Mouse (Mus musculus) CH12.LX (cell line): ENCODE measurements at regions not wholly inside any gene's neighbourhood (a gene's known extent, or its start where the extent isn't known, plus 50 kb on each side); places are given as distances from the start of the nearest gene placed in this dataset.

ENCODE experiments used
- DNase-seq: peaks from one replicate; pipeline ENCODE4 v3.0.0-alpha.2; 2013; ENCODE audit errors: extremely low read depth
- H3K27ac ChIP-seq: 2 replicates; pipeline ENCODE4 v1.5.1; 2012; ENCODE audit warnings: low read depth, mild to moderate bottlenecking, control low read depth, moderate library complexity; ENCODE audit not compliant: insufficient read depth
- H3K27me3 ChIP-seq: replicated peaks from 2 replicates; pipeline ENCODE3; 2012; ENCODE audit warnings: inconsistent platforms
- H3K36me3 ChIP-seq, 2 experiments: replicated peaks in 1 of 2; 2 replicates each; pipeline versions ENCODE3 to v1.6.1; 2012; ENCODE audit warnings: inconsistent platforms in 1 of 2, low read length in 1 of 2, mild to moderate bottlenecking in 1 of 2, mixed read lengths in 1 of 2, moderate library complexity in 1 of 2; ENCODE audit not compliant: control insufficient read depth in 1 of 2, insufficient read depth in 1 of 2
- H3K4me1 ChIP-seq, 2 experiments: 2 replicates each; pipeline ENCODE4 v1.6.1; 2012; ENCODE audit warnings: inconsistent platforms in 1 of 2, moderate library complexity in 1 of 2; ENCODE audit not compliant: insufficient read depth in 2 of 2, control insufficient read depth in 1 of 2
- H3K4me2 ChIP-seq: 2 replicates; pipeline ENCODE4 v1.6.1; 2012; ENCODE audit warnings: low read depth, mild to moderate bottlenecking, control low read depth; ENCODE audit not compliant: poor library complexity, insufficient read depth, severe bottlenecking
- H3K4me3 ChIP-seq, 3 experiments: fragments of 150-350 bp in 1 of 3; sonication (generic) in 1 of 3; replicated peaks in 1 of 3; 2 replicates each; pipeline versions ENCODE3 to v1.5.1; 2011 to 2012; ENCODE audit warnings: low read depth in 2 of 3, low read length in 2 of 3, mild to moderate bottlenecking in 2 of 3, moderate library complexity in 2 of 3, control low read depth in 1 of 3, improper control_type of control experiment in 1 of 3, inconsistent platforms in 1 of 3, mixed read lengths in 1 of 3; ENCODE audit not compliant: poor library complexity in 1 of 3
- H3K79me2 ChIP-seq: replicated peaks from 2 replicates; pipeline ENCODE4 v1.6.1; 2012; ENCODE audit warnings: mild to moderate bottlenecking, moderate library complexity; ENCODE audit not compliant: control insufficient read depth, poor library complexity, insufficient read depth, severe bottlenecking; ENCODE audit errors: extremely low read depth
- H3K9ac ChIP-seq: 2 replicates; pipeline ENCODE4 v1.6.1; 2012; ENCODE audit warnings: low read depth, mild to moderate bottlenecking, control low read depth, moderate library complexity; ENCODE audit not compliant: insufficient read depth
- H3K9me3 ChIP-seq: replicated peaks from 2 replicates; pipeline ENCODE3; 2012; ENCODE audit warnings: low read length, inconsistent platforms, mixed read lengths
- EP300 ChIP-seq: IDR thresholded peaks from 2 replicates; pipeline ENCODE4 v1.6.1; 2011; ENCODE audit warnings: low read length, improper control_type of control experiment
- ETS1 ChIP-seq: conservative IDR thresholded peaks from 2 replicates; pipeline ENCODE4 v1.6.1; 2012; ENCODE audit warnings: low read depth, mild to moderate bottlenecking, inconsistent platforms, low read length, improper control_type of control experiment, moderate library complexity
- GABPA ChIP-seq: IDR thresholded peaks from 2 replicates; pipeline ENCODE4 v1.6.1; 2012; ENCODE audit warnings: low read depth, low read length, improper control_type of control experiment, inconsistent platforms; ENCODE audit not compliant: insufficient replicate concordance
- JUN ChIP-seq: IDR thresholded peaks from 2 replicates; pipeline ENCODE4 v1.6.1; 2011; ENCODE audit warnings: low read depth, mild to moderate bottlenecking, low read length, improper control_type of control experiment, moderate library complexity; ENCODE audit not compliant: insufficient read depth
- JUND ChIP-seq: conservative IDR thresholded peaks from 2 replicates; pipeline ENCODE4 v1.6.1; 2011; ENCODE audit warnings: low read depth, low read length, improper control_type of control experiment
- MAFK ChIP-seq: IDR thresholded peaks from 2 replicates; pipeline ENCODE4 v1.6.1; 2011; ENCODE audit warnings: low read length, improper control_type of control experiment; ENCODE audit not compliant: insufficient replicate concordance
- MAX ChIP-seq: IDR thresholded peaks from 2 replicates; pipeline ENCODE4 v1.6.1; 2011; ENCODE audit warnings: low read length, improper control_type of control experiment
- MAZ ChIP-seq: IDR thresholded peaks from 2 replicates; pipeline ENCODE4 v1.6.1; 2012; ENCODE audit warnings: low read depth, mild to moderate bottlenecking, inconsistent platforms, low read length, improper control_type of control experiment, moderate library complexity
- MEF2A ChIP-seq: IDR thresholded peaks from 2 replicates; pipeline ENCODE4 v1.6.1; 2014; ENCODE audit warnings: low read depth, mild to moderate bottlenecking, inconsistent platforms, low read length, improper control_type of control experiment, borderline replicate concordance
- NRF1 ChIP-seq: IDR thresholded peaks from 2 replicates; pipeline ENCODE4 v1.6.1; 2014; ENCODE audit warnings: low read depth, mild to moderate bottlenecking, inconsistent platforms, low read length, improper control_type of control experiment, moderate library complexity
- PAX5 ChIP-seq: IDR thresholded peaks from 2 replicates; pipeline ENCODE4 v1.6.1; 2012; ENCODE audit warnings: low read length, inconsistent platforms, mixed read lengths
- POLR2AphosphoS2 ChIP-seq: IDR thresholded peaks from 2 replicates; pipeline ENCODE4 v1.6.1; 2011; ENCODE audit warnings: low read depth, low read length, improper control_type of control experiment
- RAD21 ChIP-seq: IDR thresholded peaks from 2 replicates; pipeline ENCODE4 v1.6.1; 2011; ENCODE audit warnings: low read depth, mild to moderate bottlenecking, low read length, improper control_type of control experiment, moderate library complexity
- RCOR1 ChIP-seq: conservative IDR thresholded peaks from 2 replicates; pipeline ENCODE4 v1.6.1; 2012; ENCODE audit warnings: low read depth, mild to moderate bottlenecking, inconsistent platforms, low read length, improper control_type of control experiment
- SMC3 ChIP-seq: IDR thresholded peaks from 2 replicates; pipeline ENCODE4 v1.6.1; 2011; ENCODE audit warnings: low read depth, low read length, improper control_type of control experiment
- UBTF ChIP-seq: IDR thresholded peaks from 2 replicates; pipeline ENCODE4 v1.6.1; 2012; ENCODE audit warnings: low read depth, mild to moderate bottlenecking, inconsistent platforms, low read length, improper control_type of control experiment, moderate library complexity
- USF2 ChIP-seq: conservative IDR thresholded peaks from 2 replicates; pipeline ENCODE4 v1.6.1; 2011; ENCODE audit warnings: low read depth, low read length, improper control_type of control experiment
- ZC3H11A ChIP-seq: IDR thresholded peaks from 2 replicates; pipeline ENCODE4 v1.6.1; 2012; ENCODE audit warnings: low read depth, mild to moderate bottlenecking, inconsistent platforms, low read length, improper control_type of control experiment
- ZKSCAN1 ChIP-seq: IDR thresholded peaks from 2 replicates; pipeline ENCODE4 v1.6.1; 2012; ENCODE audit warnings: low read depth, inconsistent platforms, low read length, improper control_type of control experiment, borderline replicate concordance
- ZMIZ1 ChIP-seq: IDR thresholded peaks from 2 replicates; pipeline ENCODE4 v1.6.1; 2012; ENCODE audit warnings: low read depth, mild to moderate bottlenecking, inconsistent platforms, low read length, improper control_type of control experiment
- dilution Hi-C: fragments of 300-500 bp; cut with MboI; formaldehyde crosslinking; loops from 2 replicates; pipeline ENCODE4 v1.14.3; 2020; ENCODE audit warnings: low sequenced_read_pairs; ENCODE audit not compliant: extremely low pct_unique_long_range_greater_than_20kb, extremely low pct_ligation_motif_present
- in situ Hi-C: fragments of 300-500 bp; cut with MboI; formaldehyde crosslinking; loops from 3 replicates; pipeline ENCODE4 v1.14.3; 2019; ENCODE audit warnings: low sequenced_read_pairs, low pct_ligation_motif_present, low pct_unique_long_range_greater_than_20kb, mixed read lengths

- in situ Hi-C loops (no loop called here), dilution Hi-C loops (no loop called here)
- Histone ChIP-seq H3K4me1 (peaks cover 0 to 16% of the 10 kb centered on the region in 2 experiments; a peak in 2 of 4 replicates), H3K79me2 (no peaks in the 10 kb centered on the region), H3K4me3 (no peak overlapping the region), H3K36me3 (no peaks in the 10 kb centered on the region), H3K4me2 (no peak overlapping the region), H3K27ac (no peak overlapping the region), H3K9me3 (no peaks in the 10 kb centered on the region), H3K27me3 (no peaks in the 10 kb centered on the region), H3K9ac (no peak overlapping the region)
- DNase-seq = no peak
- TF ChIP-seq ETS1 (no peak), UBTF (no peak), MAX (no peak), POLR2AphosphoS2 (no peak), NRF1 (no peak), ZKSCAN1 (no peak), EP300 (no peak), JUN (no peak), USF2 (no peak), JUND (no peak), RAD21 (no peak), PAX5 (no peak)
Observed at GRCm38 (mm10) chr9:41578221-41579106, 417.0 kb upstream of the Ubash3b start.

- in situ Hi-C loops = no loop called here
- H3K4me3 ChIP-seq = no peak overlapping the region
- H3K4me1 ChIP-seq = peaks cover 0 to 11% of the 10 kb centered on the region in 2 experiments; a peak in 2 of 4 replicates
- no peaks in the 10 kb centered on the region for H3K9me3 ChIP-seq
- TF ChIP-seq ZC3H11A (no peak), RCOR1 (no peak), GABPA (no peak), ZKSCAN1 (no peak), SMC3 (no peak), MAZ (no peak), MEF2A (no peak), ZMIZ1 (no peak), MAFK (no peak), PAX5 (no peak)
- H3K4me2 ChIP-seq = no peak overlapping the region
- dilution Hi-C loops = no loop called here
- H3K79me2 ChIP-seq = no peaks in the 10 kb centered on the region
- no peak overlapping the region for H3K27ac ChIP-seq
- H3K9ac ChIP-seq = no peak overlapping the region
- H3K36me3 ChIP-seq = no peaks in the 10 kb centered on the region
- no peaks in the 10 kb centered on the region for H3K27me3 ChIP-seq
- DNase-seq = no peak
Observed at GRCm38 (mm10) chr9:41577760-41578159, 416.3 kb upstream of the Ubash3b start.
